Mouse (Mus musculus) spleen, adult 2 months (tissue): ENCODE data around the gene Mfsd4a.

ENCODE experiments used
- CTCF ChIP-seq: fragments of 200-500 bp; IDR thresholded peaks from 2 replicates; pipeline ENCODE4 v1.5.1; 2011; ENCODE audit warnings: mild to moderate bottlenecking, inconsistent platforms; ENCODE audit not compliant: insufficient read depth, insufficient read length, insufficient replicate concordance; ENCODE audit errors: extremely low read depth
- POLR2A ChIP-seq: fragments of 200-500 bp; IDR thresholded peaks from 2 replicates; pipeline ENCODE4 v1.6.1; 2011; ENCODE audit warnings: low read depth, low read length, inconsistent platforms

DNA sequence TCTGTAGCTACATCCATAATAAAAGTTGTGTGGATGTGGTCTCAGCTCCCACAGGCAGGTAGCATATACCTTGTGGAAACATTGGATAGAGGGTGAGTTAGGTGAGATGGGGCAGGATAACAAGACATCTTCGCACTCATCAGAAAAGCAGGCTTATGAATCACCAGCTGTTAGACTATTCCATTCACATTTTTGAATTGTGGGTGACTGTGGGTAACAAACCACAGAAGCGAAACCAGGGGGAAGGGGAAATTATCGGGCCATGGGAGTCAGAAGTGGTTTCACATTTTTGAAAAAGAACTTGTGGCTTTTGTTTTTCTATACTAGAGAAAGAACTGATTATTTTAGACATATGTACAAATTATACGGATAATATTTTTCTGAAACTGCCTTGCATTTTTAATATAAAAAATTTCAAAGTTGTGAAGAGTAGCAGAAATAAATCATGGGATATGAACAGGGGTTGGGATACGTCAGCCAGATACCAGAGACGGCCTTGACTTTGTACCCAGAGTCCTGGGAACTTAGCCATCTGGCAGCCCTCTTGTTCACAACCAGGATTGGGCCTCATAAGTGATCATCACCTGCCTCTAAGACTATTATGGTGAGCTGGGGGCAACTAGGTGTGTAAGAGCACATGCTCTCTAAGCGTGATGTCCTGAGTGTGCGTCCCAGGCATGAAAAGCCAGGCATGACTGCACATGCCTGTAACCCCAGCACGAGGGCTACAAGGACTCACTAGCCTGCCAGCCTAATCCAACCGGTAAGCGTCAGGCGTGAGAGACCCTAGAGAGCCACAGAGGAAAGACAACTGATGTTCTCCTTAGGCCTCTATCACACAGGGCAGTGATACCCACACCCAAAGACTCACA, 74.5 kb downstream of the Mfsd4a start:
- no peak for TF ChIP-seq CTCF
- TF ChIP-seq POLR2A = no peak
